Comparison of ENCODE assay signal across 13 mouse cellular contexts in genomic region chr4:124113856-124114345, GRCm38 (mm10).
DNase-seq lines count a peak whose midpoint lies in the region; TF ChIP-seq lines count a peak whose summit lies in the region.
"Had no signal": no experiment of that assay in that cellular context is flagged by ENCODE, and none has a peak within 500 bp of the region (broad histone marks: within the 10 kb centered on the region; RNA-seq: fewer than 3 reads in every experiment).

No protein-coding gene starts in this region.

- intact Hi-C loops in heart, postnatal 25 days (cut with DNase I), result no loop called here

- TF ChIP-seq CTCF in brain, embryonic 14.5 days (IDR thresholded peaks at IDR 0.05; ENCODE audit: borderline replicate concordance, extremely low read depth, insufficient read depth, insufficient read length), result no peak

- TF ChIP-seq POLR2A in brain, embryonic 14.5 days (IDR thresholded peaks at IDR 0.05; ENCODE audit: borderline replicate concordance, extremely low read depth, insufficient read depth, insufficient read length, poor library complexity, severe bottlenecking), result no peak

- DNase-seq in heart, postnatal 4 days, result peak; percentile 9
- DNase-seq in heart, postnatal 25 days (ENCODE audit: low spot score), result no peak
- peak; percentile 8 to 52 for DNase-seq in kidney, postnatal 36 days
- DNase-seq in kidney, adult 18-20 months, result no peak
- peak; percentile 56 for DNase-seq in 416B (ENCODE audit: low read depth)
- peak; percentile 56 for DNase-seq in brain, embryonic 14.5 days (ENCODE audit: low read depth)
- DNase-seq in layer of hippocampus, adult 11-12 months (ENCODE audit: low spot score), result no peak
- DNase-seq: adrenal gland, adult 8-10 months; cerebellum, adult 2 months; gastrocnemius, adult 2 months; heart, postnatal 36 days; lung, adult 2 months; thymus, postnatal 14 days had no signal

Comparison
In these comparisons a context has a peak if more than half of its experiments do, and no peak if none do; other contexts are left out.
1. DNase-seq: peak in heart, postnatal 4 days (single experiment), kidney, postnatal 36 days (2 of 2), 416B (single experiment) and brain, embryonic 14.5 days (single experiment); none in heart, postnatal 25 days (single experiment), kidney, adult 18-20 months (single experiment) and layer of hippocampus, adult 11-12 months (single experiment).